Mouse (Mus musculus): Measurements from ENCODE around the gene Dmrtc1a.
"Not testable (repeated sequence)": the region's sequence is repeated elsewhere in the genome, so short reads cannot be mapped to it uniquely, and the experiment has no call there.

The Dmrtc1a gene

GRCm38 (mm10) chrX:102908587-102908986, at the start of gene Dmrtc1a, which contains the start of gene 1700011M02Rik:
TSS of gene Dmrtc1a (minus strand) at chrX:102908687.
TSS of gene 1700011M02Rik (plus strand) at chrX:102908905.
- in situ Hi-C loops (cut with MboI): not testable (repeated sequence)

- in situ Hi-C loops (cut with MboI): not testable (repeated sequence)
These were observed 41.6 kb upstream of the Dmrtc1a start for GRCm38 (mm10) chrX:102950136-102950535.

- in situ Hi-C loops (cut with MboI): no loop called here
These were observed 28.3 kb upstream of the Dmrtc1a start for GRCm38 (mm10) chrX:102936743-102937142.

GRCm38 (mm10) chrX:102934395-102934764, 25.9 kb upstream of the Dmrtc1a start:
- in situ Hi-C loops (cut with MboI): no loop called here

GRCm38 (mm10) chrX:102933571-102934394, 25.3 kb upstream of the Dmrtc1a start:
- in situ Hi-C loops (cut with MboI): no loop called here

DNA sequence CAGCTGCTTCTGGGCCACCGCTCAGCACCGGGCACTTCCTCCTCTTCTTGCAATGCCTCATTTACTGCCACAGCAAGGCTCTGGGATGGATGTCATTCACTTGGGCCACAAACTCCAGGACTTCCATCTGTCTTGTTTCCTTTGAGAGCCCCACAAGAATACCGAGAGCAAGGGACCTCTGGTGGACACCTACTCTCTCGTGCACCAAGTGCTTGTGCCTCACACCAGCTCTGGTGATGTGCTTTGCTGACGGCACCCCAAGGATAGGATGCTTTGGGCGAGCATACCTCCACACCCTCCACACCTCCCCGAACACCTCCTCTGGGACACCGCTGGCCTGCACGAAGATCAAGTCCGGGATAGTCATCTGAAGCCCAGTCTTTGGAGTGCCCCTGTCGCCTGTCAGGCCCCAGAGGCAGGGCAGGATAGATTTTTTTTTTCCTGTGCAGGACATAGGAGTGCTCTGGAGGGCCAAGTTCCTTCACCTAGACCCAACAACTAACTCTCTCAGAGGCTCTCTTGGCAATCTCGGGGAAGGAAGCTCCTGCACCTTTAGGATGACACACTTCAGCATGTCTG, 24.6 kb upstream of the Dmrtc1a start:
- in situ Hi-C loops (cut with MboI): no loop called here

DNA sequence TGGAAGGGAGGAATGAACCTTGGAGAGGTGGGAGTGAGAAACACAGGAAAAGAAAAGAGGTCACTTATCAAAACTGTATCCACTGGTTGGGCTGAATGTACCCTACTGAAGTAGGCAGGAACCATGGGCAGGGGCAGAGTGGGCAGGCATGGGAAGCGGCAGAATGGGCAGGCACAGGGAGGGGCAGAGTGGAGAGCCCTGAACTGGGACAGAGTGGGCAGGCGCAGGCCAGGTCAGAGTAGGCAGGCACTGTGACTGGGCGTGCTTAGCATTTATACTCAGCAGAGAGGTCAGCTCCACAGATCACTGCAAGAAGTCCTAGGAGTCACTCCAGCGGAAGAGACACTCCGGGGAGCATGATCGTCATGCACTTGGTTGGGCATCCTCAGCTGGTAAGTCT, 19.6 kb upstream of the Dmrtc1a start, which contains the start of gene 1700018G05Rik:
Gene 1700018G05Rik, plus strand, starts transcription at position 301 of the 400 bp plus-strand sequence.
- in situ Hi-C loops (cut with MboI): not testable (repeated sequence)

- in situ Hi-C loops (cut with MboI): not testable (repeated sequence)
These were observed 18.2 kb upstream of the Dmrtc1a start for GRCm38 (mm10) chrX:102926707-102927106.

- in situ Hi-C loops (cut with MboI): not testable (repeated sequence)
These were observed 6.3 kb upstream of the Dmrtc1a start for GRCm38 (mm10) chrX:102914823-102915222.

GRCm38 (mm10) chrX:102867871-102868270, 40.6 kb downstream of the Dmrtc1a start, which contains the start of gene 1700031F05Rik:
TSS of gene 1700031F05Rik (minus strand) at chrX:102867971.
- in situ Hi-C loops (cut with MboI): no loop called here

DNA sequence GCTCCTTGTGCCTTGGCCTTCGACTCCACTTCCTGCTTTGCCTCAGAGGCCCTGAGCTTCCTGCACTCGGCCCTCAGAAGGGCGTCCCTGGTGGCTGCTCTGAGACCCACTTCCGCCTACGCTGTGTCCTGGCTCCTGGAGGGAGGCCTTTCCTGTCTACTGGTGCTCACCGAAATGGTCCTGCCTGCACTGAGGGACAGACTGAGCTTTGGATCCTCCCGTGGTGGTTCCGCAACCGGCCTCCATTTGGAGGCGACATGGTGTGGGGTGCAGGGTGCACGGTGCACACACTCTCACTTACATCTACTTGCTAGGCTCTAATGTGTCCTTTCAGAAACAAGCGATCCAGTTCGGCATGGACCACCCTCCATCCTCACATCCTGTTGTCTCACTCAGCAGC, 54.0 kb downstream of the Dmrtc1a start, which contains the start of gene Dmrtc1c2:
Gene Dmrtc1c2, minus strand, starts transcription at position 101 of the 400 bp plus-strand sequence.
- in situ Hi-C loops (cut with MboI): not testable (repeated sequence)
